Mouse (Mus musculus): ENCODE data around the gene Emc1. TPM values are rescaled to one million over a fixed set of nuclear protein-coding genes. Genes with fewer than 3 reads are reported as not detected.
A peak's percentile ranks its signal among the peaks of the same experiment; 100 is the strongest.

Gene Emc1
- polyA plus RNA-seq, 1 experiment = 28.6 TPM

DNA sequence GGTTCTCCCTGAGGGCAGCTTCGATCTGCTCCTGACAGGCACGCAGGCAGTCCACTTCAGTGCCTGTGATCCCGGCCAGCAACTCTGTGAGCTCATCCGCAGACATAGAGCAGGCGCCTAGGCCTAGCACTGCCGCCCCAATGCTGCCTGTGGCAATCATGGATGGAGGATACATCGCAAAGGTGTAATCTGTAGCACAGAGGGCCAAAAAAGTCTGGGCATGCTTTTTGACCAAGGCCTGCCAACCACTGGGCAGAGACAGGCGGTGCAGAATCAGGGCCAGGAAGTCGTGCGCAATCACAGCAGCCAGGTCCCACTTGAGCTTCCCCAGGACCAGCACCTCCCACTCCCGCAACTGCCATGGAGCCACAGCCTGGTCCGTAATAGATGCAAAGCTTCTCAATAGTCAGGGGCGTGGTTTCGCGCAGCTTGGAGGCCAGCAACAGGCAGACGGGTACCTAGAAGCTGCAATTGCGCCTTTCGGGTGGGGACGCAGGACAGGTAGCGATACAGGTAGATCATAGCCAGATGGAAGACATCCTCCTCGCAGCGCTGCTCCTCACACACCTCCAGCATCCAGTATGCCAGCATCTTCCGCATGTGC lies 6.9 kb upstream of the Emc1 start:
- H3K27ac ChIP-seq (ENCODE audit: insufficient read depth, low read depth, low read length) = no peak overlapping the region
- no peak overlapping the region for H3K4me3 ChIP-seq (ENCODE audit: insufficient read depth, low read length)
- TF ChIP-seq POLR2A (IDR thresholded peaks at IDR 0.05; ENCODE audit: borderline replicate concordance, low read depth, low read length) (no peak), CTCF (IDR thresholded peaks at IDR 0.05; ENCODE audit: low read depth, low read length) (no peak)
- peaks cover 12% of the 10 kb centered on the region for H3K4me1 ChIP-seq (ENCODE audit: control insufficient read depth, insufficient read depth, low read length)

DNA sequence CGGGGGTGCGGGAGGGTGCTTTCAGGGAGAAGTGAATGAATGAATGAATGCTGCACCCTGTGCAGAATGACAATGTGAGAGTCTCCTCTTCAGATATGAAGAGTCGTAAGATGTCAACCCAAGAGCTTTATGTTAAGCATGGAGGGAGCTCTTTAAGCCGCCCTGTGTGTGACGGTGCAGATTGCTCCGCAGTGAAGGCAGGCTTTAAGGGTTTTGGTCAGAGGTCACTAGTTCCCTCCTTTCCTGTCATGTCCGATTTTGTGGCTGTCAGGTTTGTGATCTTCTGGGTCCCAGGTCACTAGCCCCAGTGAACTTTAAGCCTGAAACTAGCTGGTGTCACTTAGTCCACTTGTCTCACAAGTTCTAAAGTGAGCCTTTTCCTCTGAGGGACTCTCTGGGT lies 445 bp downstream of the Emc1 start:
- TF ChIP-seq CTCF (IDR thresholded peaks at IDR 0.05; ENCODE audit: low read depth, low read length) (no peak), POLR2A (IDR thresholded peaks at IDR 0.05; ENCODE audit: borderline replicate concordance, low read depth, low read length) (no peak)
- H3K4me3 ChIP-seq (ENCODE audit: insufficient read depth, low read length) = peak overlapping the region; percentile 99
- peak overlapping the region; percentile 97 for H3K27ac ChIP-seq (ENCODE audit: insufficient read depth, low read depth, low read length)
- peaks cover 4% of the 10 kb centered on the region for H3K4me1 ChIP-seq (ENCODE audit: control insufficient read depth, insufficient read depth, low read length)

DNA sequence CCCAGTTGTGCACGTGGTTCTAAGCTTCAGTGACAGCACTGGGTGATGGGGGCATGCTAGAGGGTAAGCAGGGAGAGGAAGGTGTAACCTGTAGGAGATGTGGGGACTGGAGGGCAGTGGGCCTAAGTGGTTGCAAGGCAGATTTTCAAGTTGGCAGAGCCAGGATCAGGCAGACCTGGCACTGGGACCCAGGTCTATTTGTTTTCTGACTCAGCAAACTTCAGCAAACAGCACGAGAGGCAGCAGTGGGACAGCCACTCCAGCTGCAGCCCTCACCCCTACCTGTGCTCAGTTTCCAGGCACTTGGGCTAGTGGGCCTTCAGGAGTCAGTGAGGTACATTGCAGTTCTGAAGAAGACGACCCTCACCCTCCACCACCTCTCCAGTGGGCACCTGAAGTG lies 4.8 kb downstream of the Emc1 start:
- Histone ChIP-seq H3K27ac (ENCODE audit: insufficient read depth, low read depth, low read length) (no peak overlapping the region), H3K4me3 (ENCODE audit: insufficient read depth, low read length) (no peak overlapping the region), H3K4me1 (ENCODE audit: control insufficient read depth, insufficient read depth, low read length) (no peaks in the 10 kb centered on the region)
- TF ChIP-seq CTCF (IDR thresholded peaks at IDR 0.05; ENCODE audit: low read depth, low read length) (no peak), POLR2A (IDR thresholded peaks at IDR 0.05; ENCODE audit: borderline replicate concordance, low read depth, low read length) (no peak)

DNA sequence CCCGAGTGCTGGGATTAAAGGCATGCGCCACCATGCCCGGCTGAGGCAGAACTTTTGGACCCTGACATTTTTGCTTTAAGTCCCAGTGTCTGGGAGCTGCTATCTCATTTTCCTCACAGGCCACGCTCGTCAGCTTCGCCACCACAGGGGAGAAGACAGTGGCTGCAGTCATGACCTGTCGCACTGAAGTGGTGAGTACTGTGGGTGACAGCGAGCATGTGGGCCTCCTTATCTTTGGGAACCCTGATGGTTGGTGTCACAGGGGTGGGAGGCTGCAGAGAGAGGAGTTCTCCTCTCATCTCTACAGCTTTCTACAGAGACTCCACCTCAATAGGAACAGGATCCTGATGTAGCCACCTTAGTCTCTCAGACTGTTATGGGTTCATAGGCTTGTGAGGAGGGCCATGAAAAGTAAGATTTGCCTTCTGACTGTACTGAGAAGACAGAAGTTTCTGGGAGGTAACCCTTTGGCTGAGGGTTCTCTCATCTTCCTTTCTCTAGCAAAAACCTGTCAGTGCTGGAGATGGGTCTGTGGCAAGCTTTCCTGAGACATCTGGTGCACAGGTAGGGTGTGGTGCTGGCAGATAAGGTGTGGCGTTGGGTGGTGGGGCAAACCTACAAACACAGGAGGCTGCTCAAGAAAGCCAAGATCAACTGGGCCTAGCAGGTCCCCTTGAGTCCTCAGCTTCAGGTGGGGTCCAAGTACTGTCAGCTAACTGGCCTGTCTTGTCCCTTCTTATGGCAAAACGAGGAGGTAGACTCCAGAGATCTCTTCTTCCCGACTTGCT lies 8.6 kb downstream of the Emc1 start:
- TF ChIP-seq CTCF (IDR thresholded peaks at IDR 0.05; ENCODE audit: low read depth, low read length) (no peak), POLR2A (IDR thresholded peaks at IDR 0.05; ENCODE audit: borderline replicate concordance, low read depth, low read length) (no peak)
- Histone ChIP-seq H3K4me3 (ENCODE audit: insufficient read depth, low read length) (no peak overlapping the region), H3K4me1 (ENCODE audit: control insufficient read depth, insufficient read depth, low read length) (peaks cover 3% of the 10 kb centered on the region; the same call in 1 of the 2 replicates), H3K27ac (ENCODE audit: insufficient read depth, low read depth, low read length) (no peak overlapping the region)

DNA sequence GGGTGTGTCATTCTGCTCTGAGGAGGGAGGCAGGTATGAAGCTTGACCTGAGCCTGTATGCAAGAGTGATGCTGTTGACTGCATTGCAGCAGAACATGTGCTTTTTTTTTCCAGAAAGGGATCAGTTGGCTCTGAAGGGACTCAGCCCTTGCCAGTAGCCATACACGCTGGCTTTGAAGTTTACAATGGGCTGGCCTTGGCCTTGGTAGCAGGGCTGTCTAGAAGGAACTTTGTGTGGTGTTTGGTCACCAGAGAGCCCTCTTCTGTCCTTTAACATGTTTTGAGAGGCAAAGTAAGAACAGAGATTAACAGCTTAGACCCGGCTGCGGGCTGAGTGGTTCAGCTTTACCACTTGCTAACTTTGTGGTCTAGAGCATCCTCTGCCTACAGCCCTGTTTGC lies 14.9 kb downstream of the Emc1 start:
- H3K27ac ChIP-seq (ENCODE audit: insufficient read depth, low read depth, low read length) = no peak overlapping the region
- TF ChIP-seq CTCF (IDR thresholded peaks at IDR 0.05; ENCODE audit: low read depth, low read length) = no peak
- no peak for TF ChIP-seq POLR2A (IDR thresholded peaks at IDR 0.05; ENCODE audit: borderline replicate concordance, low read depth, low read length)
- H3K4me3 ChIP-seq (ENCODE audit: insufficient read depth, low read length) = no peak overlapping the region
- peaks cover 3% of the 10 kb centered on the region; the same call in 1 of the 2 replicates for H3K4me1 ChIP-seq (ENCODE audit: control insufficient read depth, insufficient read depth, low read length)

DNA sequence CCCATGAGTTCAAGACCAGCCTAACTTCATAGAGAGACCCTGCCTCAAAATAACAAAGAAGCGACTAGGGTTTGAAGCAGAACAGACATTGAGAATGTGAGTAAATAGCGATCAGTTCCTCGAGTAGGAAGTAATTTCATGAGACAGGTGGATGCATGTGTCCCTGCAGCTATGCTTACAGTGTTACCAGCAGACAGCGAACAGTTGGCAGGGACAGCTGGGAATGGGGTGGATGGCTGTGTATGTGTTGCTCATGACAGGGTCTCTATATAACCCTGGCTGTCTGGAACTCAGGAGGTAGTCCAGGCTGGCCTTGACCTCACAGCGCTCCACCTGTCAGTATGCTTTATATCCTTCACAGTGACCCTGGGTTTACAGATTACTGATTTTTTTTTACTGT lies 15.7 kb downstream of the Emc1 start:
- Histone ChIP-seq H3K4me1 (ENCODE audit: control insufficient read depth, insufficient read depth, low read length) (peaks cover 3% of the 10 kb centered on the region; the same call in 1 of the 2 replicates), H3K27ac (ENCODE audit: insufficient read depth, low read depth, low read length) (no peak overlapping the region), H3K4me3 (ENCODE audit: insufficient read depth, low read length) (no peak overlapping the region)
- TF ChIP-seq CTCF (IDR thresholded peaks at IDR 0.05; ENCODE audit: low read depth, low read length) (no peak), POLR2A (IDR thresholded peaks at IDR 0.05; ENCODE audit: borderline replicate concordance, low read depth, low read length) (no peak)

DNA sequence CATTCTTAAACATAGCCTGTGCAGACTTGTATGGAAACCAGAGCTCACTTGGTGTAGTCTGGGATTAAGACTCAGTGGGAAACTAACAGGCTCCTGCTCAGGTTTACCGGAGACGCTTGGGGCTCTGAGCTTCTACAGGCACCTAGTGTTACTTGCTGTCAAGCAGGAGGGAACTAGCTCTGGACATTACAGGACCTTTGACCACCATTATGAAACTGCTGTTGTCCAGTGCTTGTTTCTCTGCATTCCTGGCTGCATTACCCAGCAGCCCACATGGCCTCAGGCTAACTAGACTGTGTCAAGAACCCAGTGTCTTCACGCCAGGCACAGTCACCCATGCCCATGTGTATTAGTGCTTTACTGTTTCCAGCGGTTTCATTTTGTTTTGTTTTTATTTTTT lies 20.7 kb downstream of the Emc1 start:
- Histone ChIP-seq H3K4me1 (ENCODE audit: control insufficient read depth, insufficient read depth, low read length) (no peaks in the 10 kb centered on the region), H3K4me3 (ENCODE audit: insufficient read depth, low read length) (no peak overlapping the region), H3K27ac (ENCODE audit: insufficient read depth, low read depth, low read length) (no peak overlapping the region)
- TF ChIP-seq POLR2A (IDR thresholded peaks at IDR 0.05; ENCODE audit: borderline replicate concordance, low read depth, low read length) (no peak), CTCF (IDR thresholded peaks at IDR 0.05; ENCODE audit: low read depth, low read length) (no peak)

DNA sequence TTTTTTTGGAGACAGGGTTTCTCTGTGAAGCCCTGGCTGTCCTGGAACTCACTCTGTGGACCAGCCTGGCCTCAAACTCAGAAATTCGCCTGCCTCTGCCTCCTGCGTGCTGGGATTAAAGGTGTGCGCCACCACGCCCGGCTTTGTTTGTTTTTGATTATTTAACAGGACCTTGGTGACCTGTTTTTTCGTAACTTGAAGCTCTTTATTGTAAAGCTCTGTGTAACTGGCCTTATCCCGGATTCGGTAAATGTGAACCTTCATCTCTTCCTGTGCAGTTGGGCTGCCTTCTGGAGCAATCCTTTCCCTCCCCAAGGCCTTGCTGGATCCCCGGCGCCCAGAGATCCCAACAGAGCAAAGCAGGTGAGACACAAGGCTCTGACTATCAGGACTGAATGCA lies 21.1 kb downstream of the Emc1 start:
- TF ChIP-seq CTCF (IDR thresholded peaks at IDR 0.05; ENCODE audit: low read depth, low read length) (no peak), POLR2A (IDR thresholded peaks at IDR 0.05; ENCODE audit: borderline replicate concordance, low read depth, low read length) (no peak)
- no peaks in the 10 kb centered on the region for H3K4me1 ChIP-seq (ENCODE audit: control insufficient read depth, insufficient read depth, low read length)
- H3K4me3 ChIP-seq (ENCODE audit: insufficient read depth, low read length) = no peak overlapping the region
- H3K27ac ChIP-seq (ENCODE audit: insufficient read depth, low read depth, low read length) = no peak overlapping the region

DNA sequence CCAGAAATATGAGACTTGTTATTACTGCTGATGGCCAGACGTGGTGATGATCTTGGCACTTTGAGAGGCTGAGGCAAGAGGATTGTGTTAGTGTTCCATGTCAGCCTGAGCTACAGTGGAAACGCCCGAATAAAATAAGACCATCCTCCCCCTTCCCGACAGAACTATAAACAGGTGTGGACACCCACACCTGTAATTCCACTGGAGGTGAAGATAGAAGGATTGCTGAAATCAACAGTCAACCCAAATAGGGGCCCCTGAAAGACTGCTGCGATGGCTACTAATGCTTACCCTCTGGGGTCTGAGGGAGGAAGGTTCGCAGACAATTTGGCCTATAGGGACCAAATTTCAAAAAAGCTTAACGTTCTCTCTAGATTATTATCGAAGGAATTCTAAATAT lies 27.3 kb downstream of the Emc1 start:
- TF ChIP-seq CTCF (IDR thresholded peaks at IDR 0.05; ENCODE audit: low read depth, low read length) (no peak), POLR2A (IDR thresholded peaks at IDR 0.05; ENCODE audit: borderline replicate concordance, low read depth, low read length) (no peak)
- Histone ChIP-seq H3K27ac (ENCODE audit: insufficient read depth, low read depth, low read length) (peak overlapping the region; percentile 68), H3K4me3 (ENCODE audit: insufficient read depth, low read length) (peak overlapping the region; percentile 74), H3K4me1 (ENCODE audit: control insufficient read depth, insufficient read depth, low read length) (peaks cover 13% of the 10 kb centered on the region)

DNA sequence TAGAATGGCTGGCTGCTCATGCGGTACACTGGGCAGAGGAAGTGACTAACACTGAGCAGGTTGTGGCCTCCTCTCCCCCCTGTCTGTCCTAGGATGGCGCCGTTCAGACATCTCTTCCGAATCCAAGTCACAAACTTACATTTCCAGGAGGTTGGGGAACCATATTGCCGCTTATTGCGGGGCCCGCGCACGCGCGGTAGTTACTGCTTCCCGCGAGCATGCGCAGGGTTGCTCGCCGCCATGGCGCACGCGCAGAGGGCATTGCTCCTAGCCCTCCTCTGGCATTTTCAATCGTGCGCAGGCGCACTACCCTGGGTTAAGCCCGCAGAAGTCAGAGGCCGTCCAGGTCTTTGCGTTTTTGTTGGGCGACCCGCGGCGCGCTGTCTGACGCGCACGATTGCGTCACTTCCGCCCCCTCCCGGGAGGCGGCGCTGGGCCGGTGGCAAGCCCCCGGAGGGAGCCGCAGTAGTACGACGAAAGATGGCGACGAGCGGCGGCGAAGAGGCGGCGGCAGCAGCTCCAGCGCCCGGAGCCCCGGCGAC lies 27.9 kb downstream of the Emc1 start:
- peak overlapping the region; percentile 76 for H3K4me3 ChIP-seq (ENCODE audit: insufficient read depth, low read length)
- TF ChIP-seq CTCF (IDR thresholded peaks at IDR 0.05; ENCODE audit: low read depth, low read length) (no peak), POLR2A (IDR thresholded peaks at IDR 0.05; ENCODE audit: borderline replicate concordance, low read depth, low read length) (no peak)
- peak overlapping the region; percentile 68 for H3K27ac ChIP-seq (ENCODE audit: insufficient read depth, low read depth, low read length)
- H3K4me1 ChIP-seq (ENCODE audit: control insufficient read depth, insufficient read depth, low read length) = peaks cover 15% of the 10 kb centered on the region

Data from bone marrow macrophage, adult 2 months (primary cell).